Mouse (Mus musculus): ENCODE data around the gene Zswim4. TPM values are rescaled to one million over a fixed set of nuclear protein-coding genes. Genes with fewer than 3 reads are reported as not detected.

Gene Zswim4
- polyA plus RNA-seq, 1 experiment from 2014 or later, result 2.8 TPM

DNA sequence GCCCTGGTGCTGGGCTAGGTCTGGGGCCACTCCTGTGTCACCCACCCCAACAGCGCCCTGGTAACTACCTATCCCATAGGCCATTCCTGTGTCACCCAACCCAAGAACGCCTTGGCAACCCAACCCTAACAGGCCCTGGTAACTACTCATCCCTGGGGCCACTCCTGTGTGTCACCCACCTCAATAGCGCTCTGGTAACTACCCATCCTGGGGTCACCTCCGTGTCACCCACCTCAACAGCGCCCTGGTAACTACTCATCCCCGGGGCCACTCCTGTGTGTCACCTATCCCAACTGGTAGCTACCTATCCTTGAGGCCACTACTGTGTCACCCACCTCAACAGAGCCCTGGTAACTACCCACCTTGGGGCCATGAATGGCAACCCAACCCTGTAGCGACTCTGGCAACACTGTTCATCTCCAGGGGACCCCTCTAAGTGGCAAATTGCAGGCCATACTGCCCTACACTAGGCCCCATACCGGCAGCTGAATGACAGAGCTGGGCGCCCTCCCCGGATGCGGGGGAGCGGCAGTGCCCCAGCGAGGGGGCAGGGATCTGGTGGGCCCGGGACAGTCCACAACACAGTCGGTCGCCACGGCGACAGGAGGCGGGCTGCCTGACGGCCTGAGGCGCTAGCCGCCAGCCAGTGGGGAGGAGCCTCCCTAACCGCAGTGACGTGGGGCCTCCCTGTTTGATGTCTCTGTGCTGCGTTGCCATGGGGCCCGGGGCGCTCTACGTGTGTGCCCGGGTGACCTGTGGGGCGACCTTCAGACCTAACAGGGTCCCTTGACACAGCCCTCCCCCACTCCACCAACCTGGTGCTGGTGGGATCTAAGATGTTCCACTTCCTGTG is 38.7 kb downstream of the Zswim4 start:
- H3K36me3 ChIP-seq (ENCODE audit: control insufficient read depth, insufficient read depth), result no peaks in the 10 kb centered on the region
- WGBS (ENCODE audit: insufficient replicate concordance), result 2% methylated on average over 30 of the region's 30 CpGs
- peak; percentile 83 for ATAC-seq (ENCODE audit: low read depth)

DNA sequence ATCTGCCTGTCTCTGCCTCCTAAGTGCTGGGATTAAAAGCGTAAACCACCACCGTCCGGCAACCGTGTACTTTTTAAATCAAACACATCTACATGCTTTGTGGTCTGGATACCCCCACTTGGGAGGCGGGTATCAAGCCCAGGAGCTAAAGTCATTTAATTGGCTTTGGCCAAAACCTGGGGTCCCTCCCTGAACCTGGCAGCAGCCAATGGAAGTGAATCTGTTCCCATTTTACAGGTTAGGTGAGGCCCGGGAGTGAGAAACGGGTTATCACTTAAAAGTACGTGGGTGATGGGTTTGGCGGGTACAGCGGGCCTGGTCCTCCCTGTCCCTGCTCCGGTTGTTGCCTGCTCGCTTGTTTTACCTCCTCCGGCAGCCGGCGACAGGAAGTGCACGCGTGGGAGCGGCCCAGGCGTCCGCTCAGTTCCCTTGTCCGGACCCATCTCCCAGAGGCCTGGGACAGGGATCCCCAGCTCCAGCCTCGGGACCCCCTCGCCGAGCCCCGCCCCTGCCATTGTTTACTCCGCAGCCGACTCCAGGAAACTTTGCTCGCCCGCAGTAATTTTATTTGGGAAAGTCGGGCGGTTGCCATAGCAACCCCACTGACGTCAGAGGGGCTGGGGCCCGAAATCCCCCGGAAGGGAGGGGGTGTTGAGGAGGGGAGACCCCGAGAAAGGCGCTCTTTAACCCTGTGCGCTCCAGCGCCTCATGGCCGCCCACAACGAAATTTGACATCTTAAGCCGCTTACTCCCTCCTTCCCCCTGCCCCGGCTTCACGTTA is 39.5 kb downstream of the Zswim4 start:
- peak overlapping the region; percentile 68 for H3K27ac ChIP-seq (ENCODE audit: low read length)
- peaks cover 21% of the 10 kb centered on the region for H3K27me3 ChIP-seq (ENCODE audit: control insufficient read depth, insufficient read depth, low read depth, low read length)
- H3K4me3 ChIP-seq (ENCODE audit: low read depth, low read length), result peak overlapping the region; percentile 53
- H3K4me2 ChIP-seq (ENCODE audit: low read depth, low read length), result peak overlapping the region; percentile 81
- H3K4me1 ChIP-seq (ENCODE audit: control insufficient read depth, low read depth, low read length), result peaks cover 45% of the 10 kb centered on the region
- WGBS (ENCODE audit: insufficient replicate concordance), result 3% methylated on average over 43 of the region's 43 CpGs
- H3K9me3 ChIP-seq (replicated peaks; ENCODE audit: control insufficient read depth, low read length), result no peaks in the 10 kb centered on the region
- ATAC-seq (ENCODE audit: low read depth), result peak; percentile 9
- H3K9ac ChIP-seq (ENCODE audit: low read depth, low read length), result peak overlapping the region; percentile 12
- no peaks in the 10 kb centered on the region for H3K36me3 ChIP-seq (ENCODE audit: control insufficient read depth, insufficient read depth)

More for the DNA sequence above, 38.7 kb downstream of the Zswim4 start:
- H3K9me3 ChIP-seq (replicated peaks; ENCODE audit: control insufficient read depth, low read length), result no peaks in the 10 kb centered on the region
- H3K4me1 ChIP-seq (ENCODE audit: control insufficient read depth, low read depth, low read length), result peaks cover 41% of the 10 kb centered on the region
- peaks cover 24% of the 10 kb centered on the region for H3K27me3 ChIP-seq (ENCODE audit: control insufficient read depth, insufficient read depth, low read depth, low read length)
- H3K4me3 ChIP-seq (ENCODE audit: low read depth, low read length), result peak overlapping the region; percentile 53
- peak overlapping the region; percentile 68 for H3K27ac ChIP-seq (ENCODE audit: low read length)
- H3K4me2 ChIP-seq (ENCODE audit: low read depth, low read length), result peak overlapping the region; percentile 81
- H3K9ac ChIP-seq (ENCODE audit: low read depth, low read length), result peak overlapping the region; percentile 12

DNA sequence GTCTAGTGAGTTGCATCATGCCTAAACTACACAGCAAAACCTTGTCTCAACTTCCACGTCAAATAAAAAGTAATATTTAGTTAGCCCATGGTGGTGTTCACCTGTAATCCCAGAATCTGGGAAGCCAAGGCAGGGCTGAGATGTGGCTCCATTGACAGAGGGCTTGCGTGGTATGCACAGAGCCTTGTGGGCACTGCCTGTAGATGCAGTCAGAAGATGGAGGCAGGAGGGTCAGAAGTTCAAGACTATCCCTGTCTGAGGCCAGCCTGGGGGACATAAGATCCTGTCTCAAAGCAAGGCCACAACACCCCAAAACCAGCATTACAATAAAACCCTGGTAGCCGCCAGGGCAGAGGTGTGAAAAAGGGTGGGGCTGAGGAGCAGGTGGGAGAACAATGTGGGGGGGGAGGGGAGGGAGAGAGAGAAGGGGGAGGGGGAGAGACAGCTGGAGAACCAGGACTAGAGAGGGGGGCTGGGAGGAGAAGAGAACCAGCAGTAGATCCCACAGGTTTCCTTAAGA is 42.6 kb downstream of the Zswim4 start:
- Histone ChIP-seq H3K4me2 (ENCODE audit: low read depth, low read length) (no peak overlapping the region), H3K27ac (ENCODE audit: low read length) (no peak overlapping the region), H3K9me3 (replicated peaks; ENCODE audit: control insufficient read depth, low read length) (no peaks in the 10 kb centered on the region), H3K4me3 (ENCODE audit: low read depth, low read length) (no peak overlapping the region), H3K36me3 (ENCODE audit: control insufficient read depth, insufficient read depth) (no peaks in the 10 kb centered on the region), H3K27me3 (ENCODE audit: control insufficient read depth, insufficient read depth, low read depth, low read length) (peaks cover 4% of the 10 kb centered on the region; the same call in 1 of the 2 replicates), H3K4me1 (ENCODE audit: control insufficient read depth, low read depth, low read length) (peaks cover 32% of the 10 kb centered on the region), H3K9ac (ENCODE audit: low read depth, low read length) (no peak overlapping the region)
- WGBS (ENCODE audit: insufficient replicate concordance), result 61% methylated on average over 3 of the region's 3 CpGs
- ATAC-seq (ENCODE audit: low read depth), result no peak

DNA sequence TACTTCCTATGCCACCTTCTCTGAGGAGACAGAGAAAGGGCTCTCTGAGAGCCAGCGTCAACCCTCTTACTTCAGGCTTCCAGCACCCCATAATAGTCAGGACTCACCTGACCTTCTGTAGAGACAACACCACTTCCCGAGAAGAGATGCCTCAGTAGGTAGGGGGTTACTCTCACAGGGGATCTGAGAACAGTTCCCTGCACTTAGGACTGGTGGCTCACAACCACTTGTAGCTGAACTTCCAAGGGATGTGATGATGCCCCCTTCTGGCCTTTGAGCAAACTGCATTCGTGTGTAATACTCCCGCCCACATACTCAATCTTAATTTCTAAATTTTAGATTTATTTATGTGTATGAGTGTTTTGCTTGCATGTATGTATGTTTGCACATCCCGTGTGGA is 43.3 kb downstream of the Zswim4 start:
- Histone ChIP-seq H3K27ac (ENCODE audit: low read length) (no peak overlapping the region), H3K4me2 (ENCODE audit: low read depth, low read length) (no peak overlapping the region), H3K36me3 (ENCODE audit: control insufficient read depth, insufficient read depth) (no peaks in the 10 kb centered on the region), H3K9me3 (replicated peaks; ENCODE audit: control insufficient read depth, low read length) (no peaks in the 10 kb centered on the region), H3K27me3 (ENCODE audit: control insufficient read depth, insufficient read depth, low read depth, low read length) (peaks cover 4% of the 10 kb centered on the region; the same call in 1 of the 2 replicates), H3K9ac (ENCODE audit: low read depth, low read length) (no peak overlapping the region), H3K4me3 (ENCODE audit: low read depth, low read length) (no peak overlapping the region), H3K4me1 (ENCODE audit: control insufficient read depth, low read depth, low read length) (peaks cover 28% of the 10 kb centered on the region)
- WGBS (ENCODE audit: insufficient replicate concordance), result 54% methylated on average over 5 of the region's 5 CpGs
- no peak for ATAC-seq (ENCODE audit: low read depth)

DNA sequence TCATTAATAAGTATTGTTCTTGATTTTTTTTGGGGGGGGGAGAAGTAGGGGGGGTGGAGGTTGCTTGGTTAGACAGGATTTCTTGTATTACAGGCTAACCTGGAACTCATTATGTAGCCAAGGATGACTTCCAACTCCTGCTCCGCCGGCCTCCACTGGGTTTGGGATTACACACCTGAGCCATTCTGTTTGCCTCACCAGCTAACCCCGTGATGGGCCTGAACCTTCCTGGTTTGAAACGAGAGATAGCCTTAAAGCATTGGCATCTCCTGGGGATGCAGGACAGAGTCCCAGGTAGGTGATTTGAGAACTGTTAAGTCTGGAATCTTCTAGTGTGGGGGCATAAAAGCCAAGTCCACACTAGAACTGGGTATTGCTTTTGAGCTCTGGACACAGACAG is 43.7 kb downstream of the Zswim4 start:
- peaks cover 24% of the 10 kb centered on the region for H3K4me1 ChIP-seq (ENCODE audit: control insufficient read depth, low read depth, low read length)
- H3K9me3 ChIP-seq (replicated peaks; ENCODE audit: control insufficient read depth, low read length), result no peaks in the 10 kb centered on the region
- H3K27ac ChIP-seq (ENCODE audit: low read length), result no peak overlapping the region
- H3K4me3 ChIP-seq (ENCODE audit: low read depth, low read length), result no peak overlapping the region
- no peak for ATAC-seq (ENCODE audit: low read depth)
- H3K9ac ChIP-seq (ENCODE audit: low read depth, low read length), result no peak overlapping the region
- H3K36me3 ChIP-seq (ENCODE audit: control insufficient read depth, insufficient read depth), result no peaks in the 10 kb centered on the region
- 69% methylated on average over 4 of the region's 4 CpGs for WGBS (ENCODE audit: insufficient replicate concordance)
- H3K27me3 ChIP-seq (ENCODE audit: control insufficient read depth, insufficient read depth, low read depth, low read length), result peaks cover 4% of the 10 kb centered on the region; the same call in 1 of the 2 replicates
- no peak overlapping the region for H3K4me2 ChIP-seq (ENCODE audit: low read depth, low read length)

DNA sequence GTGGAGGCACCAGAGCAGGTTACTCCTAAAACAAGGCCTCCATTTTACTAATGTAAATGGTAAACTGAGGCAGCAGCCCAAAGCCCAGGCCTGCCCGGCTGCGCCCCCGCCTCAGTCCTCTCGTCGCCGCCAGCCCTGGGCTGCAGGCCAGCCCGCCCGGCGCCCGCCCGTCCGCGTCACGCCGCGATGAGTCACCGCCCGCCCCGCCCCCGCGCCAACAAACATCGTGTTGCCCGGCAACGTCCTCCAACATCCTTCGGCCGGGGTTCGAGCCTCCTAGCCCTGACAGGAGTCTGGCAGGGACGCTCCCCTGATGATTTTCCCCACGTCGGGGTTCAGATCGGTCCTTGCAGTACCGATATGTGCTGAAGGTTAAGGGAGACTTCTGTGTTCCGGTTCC is 44.3 kb downstream of the Zswim4 start:
- Histone ChIP-seq H3K27me3 (ENCODE audit: control insufficient read depth, insufficient read depth, low read depth, low read length) (peaks cover 4% of the 10 kb centered on the region; the same call in 1 of the 2 replicates), H3K27ac (ENCODE audit: low read length) (peak overlapping the region; percentile 34; the same call in 1 of the 2 replicates), H3K4me2 (ENCODE audit: low read depth, low read length) (peak overlapping the region; percentile 65), H3K9me3 (replicated peaks; ENCODE audit: control insufficient read depth, low read length) (no peaks in the 10 kb centered on the region), H3K36me3 (ENCODE audit: control insufficient read depth, insufficient read depth) (no peaks in the 10 kb centered on the region), H3K9ac (ENCODE audit: low read depth, low read length) (peak overlapping the region; percentile 13), H3K4me3 (ENCODE audit: low read depth, low read length) (peak overlapping the region; percentile 48), H3K4me1 (ENCODE audit: control insufficient read depth, low read depth, low read length) (peaks cover 18% of the 10 kb centered on the region)
- WGBS (ENCODE audit: insufficient replicate concordance), result 2% methylated on average over 31 of the region's 33 CpGs
- ATAC-seq (ENCODE audit: low read depth), result peak; percentile 69

DNA sequence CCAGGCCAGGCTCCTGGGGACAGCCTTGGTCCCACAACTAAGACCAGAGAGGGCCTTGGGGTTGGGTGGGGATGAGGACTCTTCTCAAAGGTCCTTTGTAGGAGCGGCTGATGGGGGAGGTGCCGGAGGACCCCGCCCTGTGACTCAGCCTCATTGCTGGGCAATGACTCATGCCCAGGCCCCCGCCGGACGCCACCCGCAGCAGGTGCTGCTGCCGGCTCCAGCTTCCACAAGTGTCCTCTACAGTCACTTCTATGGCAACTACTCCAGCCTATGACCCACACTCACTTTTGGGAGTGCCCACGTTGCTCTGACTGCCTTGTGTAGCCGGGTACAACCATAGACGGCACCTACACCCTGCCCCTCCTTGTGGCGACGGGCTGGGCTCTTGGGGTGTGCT is 44.8 kb downstream of the Zswim4 start:
- no peaks in the 10 kb centered on the region for H3K9me3 ChIP-seq (replicated peaks; ENCODE audit: control insufficient read depth, low read length)
- H3K27ac ChIP-seq (ENCODE audit: low read length), result peak overlapping the region; percentile 34; the same call in 1 of the 2 replicates
- peak overlapping the region; percentile 13 for H3K9ac ChIP-seq (ENCODE audit: low read depth, low read length)
- WGBS (ENCODE audit: insufficient replicate concordance), result 26% methylated on average over 13 of the region's 13 CpGs
- peak overlapping the region; percentile 65 for H3K4me2 ChIP-seq (ENCODE audit: low read depth, low read length)
- peaks cover 4% of the 10 kb centered on the region; the same call in 1 of the 2 replicates for H3K27me3 ChIP-seq (ENCODE audit: control insufficient read depth, insufficient read depth, low read depth, low read length)
- H3K4me3 ChIP-seq (ENCODE audit: low read depth, low read length), result peak overlapping the region; percentile 48
- H3K36me3 ChIP-seq (ENCODE audit: control insufficient read depth, insufficient read depth), result no peaks in the 10 kb centered on the region
- peak; percentile 78 for ATAC-seq (ENCODE audit: low read depth)
- peaks cover 21% of the 10 kb centered on the region for H3K4me1 ChIP-seq (ENCODE audit: control insufficient read depth, low read depth, low read length)

DNA sequence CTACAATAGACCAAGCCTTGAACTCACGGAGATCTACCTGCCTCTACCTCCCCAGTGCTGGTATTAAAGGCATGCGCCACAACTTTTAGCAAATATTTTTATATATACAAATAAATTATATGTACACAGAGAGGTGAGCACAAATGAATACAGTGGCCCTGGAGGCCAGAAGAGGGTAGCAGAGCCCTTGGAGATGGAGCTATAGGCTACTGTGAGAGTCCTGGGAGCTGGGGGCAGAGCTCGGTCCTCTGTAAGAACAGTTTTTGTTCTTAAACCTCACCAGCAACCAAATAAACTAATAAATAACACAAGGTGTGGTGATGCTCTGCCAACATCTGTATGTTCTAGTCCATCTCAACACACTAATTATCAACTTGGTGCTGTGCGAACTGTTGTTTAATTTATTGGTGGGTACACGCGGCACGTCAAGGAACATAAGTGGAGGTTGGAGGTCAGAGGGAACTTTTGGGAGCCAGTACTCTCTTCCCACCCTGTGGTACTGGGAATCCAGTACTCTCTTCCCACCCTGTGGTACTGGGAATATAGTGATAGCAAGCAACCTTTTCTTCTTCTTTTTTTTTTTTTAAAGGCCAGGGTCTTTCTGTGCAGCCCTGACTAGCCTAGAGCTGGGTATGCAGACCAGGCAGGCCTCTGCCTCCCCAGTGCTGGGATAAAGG is 46.5 kb downstream of the Zswim4 start:
- Histone ChIP-seq H3K9me3 (replicated peaks; ENCODE audit: control insufficient read depth, low read length) (no peaks in the 10 kb centered on the region), H3K9ac (ENCODE audit: low read depth, low read length) (no peak overlapping the region), H3K4me1 (ENCODE audit: control insufficient read depth, low read depth, low read length) (peaks cover 26% of the 10 kb centered on the region), H3K27ac (ENCODE audit: low read length) (no peak overlapping the region), H3K4me2 (ENCODE audit: low read depth, low read length) (no peak overlapping the region), H3K27me3 (ENCODE audit: control insufficient read depth, insufficient read depth, low read depth, low read length) (peaks cover 4% of the 10 kb centered on the region; the same call in 1 of the 2 replicates), H3K4me3 (ENCODE audit: low read depth, low read length) (no peak overlapping the region), H3K36me3 (ENCODE audit: control insufficient read depth, insufficient read depth) (no peaks in the 10 kb centered on the region)
- 87% methylated on average over 7 of the region's 7 CpGs for WGBS (ENCODE audit: insufficient replicate concordance)
- no peak for ATAC-seq (ENCODE audit: low read depth)
